In the genomic region with DNA sequence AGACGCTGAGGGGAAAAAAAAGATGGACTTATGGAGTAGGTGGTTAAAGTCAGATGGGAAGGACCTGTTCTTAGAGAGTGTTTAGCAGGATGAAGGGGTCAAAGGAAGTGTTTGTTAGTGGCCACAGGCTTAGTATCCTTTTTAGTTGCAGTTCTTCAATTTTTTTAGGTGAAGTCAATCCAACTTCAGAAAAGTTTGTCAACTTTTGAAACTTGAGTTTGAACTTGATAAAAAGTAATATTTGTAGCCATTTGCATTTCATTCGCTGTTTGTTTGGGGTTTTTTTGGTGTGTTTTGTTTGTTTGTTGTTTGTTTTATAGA, we compare ENCODE assay signal across 8 mouse cellular contexts. TPM values are rescaled to one million over a fixed set of nuclear protein-coding genes. Genes with fewer than 3 reads are reported as not detected.
DNase-seq lines count a peak whose midpoint lies in the region; ATAC-seq and TF ChIP-seq lines count a peak whose summit lies in the region.

No protein-coding gene starts in this region.

- peaks cover 4% of the 10 kb centered on the region; the same call in 1 of the 2 replicates for H3K4me1 ChIP-seq in lung, embryonic 14.5 days (ENCODE audit: insufficient read depth)
- peaks cover 22% of the 10 kb centered on the region for H3K4me1 ChIP-seq in forebrain, embryonic 10.5 days
- H3K4me1 ChIP-seq in limb, embryonic 10.5 days, result peaks cover 15% of the 10 kb centered on the region
- peaks cover 12% of the 10 kb centered on the region for H3K4me1 ChIP-seq in neural tube, embryonic 14.5 days (ENCODE audit: control insufficient read depth, insufficient read depth, low read length)

- 43% methylated on average over 2 of the region's 2 CpGs for WGBS in lung, embryonic 14.5 days
- 63% methylated on average over 2 of the region's 2 CpGs for WGBS in forebrain, embryonic 10.5 days
- WGBS in limb, embryonic 10.5 days, result 50% methylated on average over 2 of the region's 2 CpGs
- 50% methylated on average over 2 of the region's 2 CpGs for WGBS in neural tube, embryonic 14.5 days

- H3K4me3 ChIP-seq in lung, embryonic 14.5 days (ENCODE audit: low read depth, low read length), result peak overlapping the region; percentile 90
- peak overlapping the region; percentile 92 for H3K4me3 ChIP-seq in forebrain, embryonic 10.5 days
- peak overlapping the region; percentile 89 for H3K4me3 ChIP-seq in limb, embryonic 10.5 days
- H3K4me3 ChIP-seq in neural tube, embryonic 14.5 days (ENCODE audit: low read depth, low read length), result peak overlapping the region; percentile 94

- no peaks in the 10 kb centered on the region for H3K36me3 ChIP-seq in lung, embryonic 14.5 days (ENCODE audit: insufficient read depth)
- H3K36me3 ChIP-seq in forebrain, embryonic 10.5 days (replicated peaks), result peaks cover 9% of the 10 kb centered on the region
- H3K36me3 ChIP-seq in limb, embryonic 10.5 days, result no peaks in the 10 kb centered on the region
- no peaks in the 10 kb centered on the region; the same call in 1 of the 2 replicates for H3K36me3 ChIP-seq in neural tube, embryonic 14.5 days (ENCODE audit: control insufficient read depth, insufficient read depth, low read length)

- H3K9ac ChIP-seq in lung, embryonic 14.5 days, result peak overlapping the region; percentile 74; the same call in 1 of the 2 replicates
- H3K9ac ChIP-seq in neural tube, embryonic 14.5 days (replicated peaks; ENCODE audit: low read depth, low read length), result no peak overlapping the region

- no peak for ATAC-seq in lung, embryonic 14.5 days (ENCODE audit: insufficient read depth)
- no peak for ATAC-seq in neural tube, embryonic 14.5 days (ENCODE audit: low read depth)

- no peak for DNase-seq in lung, embryonic 14.5 days
- DNase-seq in lung, postnatal 10 days, result no peak
- DNase-seq in forebrain, embryonic 10.5 days (ENCODE audit: extremely low spot score, low spot score), result no peak
- DNase-seq in limb, embryonic 10.5 days (ENCODE audit: low spot score), result no peak
- DNase-seq in right cerebral cortex, postnatal 10 days (ENCODE audit: low spot score in 2 of 2), result no peak
- no peak for DNase-seq in embryo, embryonic 9.5 days (ENCODE audit: extremely low spot score)
- no peak for DNase-seq in left cerebral cortex, adult 18-20 months (ENCODE audit: low spot score in 2 of 2)

- peak overlapping the region; percentile 88 for H3K4me2 ChIP-seq in lung, embryonic 14.5 days
- peak overlapping the region; percentile 84 for H3K4me2 ChIP-seq in neural tube, embryonic 14.5 days (ENCODE audit: low read depth, low read length)

- no peaks in the 10 kb centered on the region for H3K9me3 ChIP-seq in lung, embryonic 14.5 days (ENCODE audit: low read depth, low read length)
- H3K9me3 ChIP-seq in forebrain, embryonic 10.5 days, result no peaks in the 10 kb centered on the region; the same call in 1 of the 2 replicates
- no peaks in the 10 kb centered on the region for H3K9me3 ChIP-seq in limb, embryonic 10.5 days (replicated peaks)
- H3K9me3 ChIP-seq in neural tube, embryonic 14.5 days (ENCODE audit: control insufficient read depth, low read length), result no peaks in the 10 kb centered on the region

- no peaks in the 10 kb centered on the region for H3K27me3 ChIP-seq in lung, embryonic 14.5 days (ENCODE audit: insufficient read depth, low read length)
- no peaks in the 10 kb centered on the region for H3K27me3 ChIP-seq in forebrain, embryonic 10.5 days (ENCODE audit: poor library complexity, severe bottlenecking)
- H3K27me3 ChIP-seq in limb, embryonic 10.5 days (ENCODE audit: low read depth, poor library complexity, severe bottlenecking), result no peaks in the 10 kb centered on the region
- no peaks in the 10 kb centered on the region; the same call in 1 of the 2 replicates for H3K27me3 ChIP-seq in neural tube, embryonic 14.5 days (ENCODE audit: control insufficient read depth, insufficient read depth, low read length)

- no peak for TF ChIP-seq CTCF in lung, embryonic 14.5 days (IDR thresholded peaks at IDR 0.05; ENCODE audit: low read depth)

- H3K27ac ChIP-seq in lung, embryonic 14.5 days (ENCODE audit: low read depth), result peak overlapping the region; percentile 91; the same call in 1 of the 2 replicates
- 0 out of 2 replicates have a peak overlapping the region, but pooled peaks have one; percentile 93 for H3K27ac ChIP-seq in forebrain, embryonic 10.5 days
- no peak overlapping the region for H3K27ac ChIP-seq in limb, embryonic 10.5 days
- no peak overlapping the region for H3K27ac ChIP-seq in neural tube, embryonic 14.5 days (ENCODE audit: low read depth, low read length)

RNA-seq across cellular contexts. Expression of gene Fam214a, which starts 1.2 kb away (rescaled TPM):
- polyA plus RNA-seq in lung, embryonic 14.5 days (2014; fragmentation: Nextera tagmentation; extraction: Ambion mirVana), result 8.9 and 9.9 TPM in 2 replicates
- polyA plus RNA-seq in forebrain, embryonic 10.5 days (2016; fragmentation: Nextera tagmentation; extraction: Ambion mirVana), result 8.0 and 10.3 TPM in 2 replicates
- 4.0 and 6.4 TPM in 2 replicates for polyA plus RNA-seq in limb, embryonic 10.5 days (2016; fragmentation: Nextera tagmentation; extraction: Ambion mirVana)
- 30.8 and 31.1 TPM in 2 replicates for polyA plus RNA-seq in neural tube, embryonic 14.5 days (2014; fragmentation: Nextera tagmentation; extraction: Ambion mirVana)
- total RNA-seq in left cerebral cortex, adult 18-20 months (2021), result 10 to 100 TPM; 28.2 to 28.6 TPM

Comparison
In these comparisons a context has a peak if more than half of its experiments do, and no peak if none do; other contexts are left out.
1. H3K27ac ChIP-seq: peak in lung, embryonic 14.5 days (single experiment) and forebrain, embryonic 10.5 days (single experiment); none in limb, embryonic 10.5 days (single experiment) and neural tube, embryonic 14.5 days (single experiment).
2. Peak in every context shown above with its lines, with median percentiles within 50 percentile points of each other: H3K4me3 ChIP-seq.